Mouse (Mus musculus) gastrocnemius, adult 2 months (tissue): ENCODE data around the gene Serpina1b. TPM values are rescaled to one million over a fixed set of nuclear protein-coding genes. Genes with fewer than 3 reads are reported as not detected.
"Not testable (repeated sequence)": the region's sequence is repeated elsewhere in the genome, so short reads cannot be mapped to it uniquely, and the experiment has no call there.

Experiments used
- DNase-seq: peaks from one replicate; pipeline ENCODE4 v3.0.0; 2022
- H3K27ac ChIP-seq: fragments of 200-600 bp; 2 replicates; pipeline ENCODE4 v1.8.1; 2022; ENCODE audit warnings: mild to moderate bottlenecking
- H3K4me3 ChIP-seq: fragments of 200-600 bp; 2 replicates; pipeline ENCODE4 v1.8.1; 2022; ENCODE audit warnings: mild to moderate bottlenecking, moderate library complexity
- CTCF ChIP-seq: fragments of 200-600 bp; IDR thresholded peaks from 2 replicates; pipeline ENCODE4 v1.8.1; 2022; ENCODE audit warnings: antibody characterized with exemption, mild to moderate bottlenecking, moderate library complexity
- intact Hi-C: fragments of 180-260 bp; cut with DNase I; formaldehyde crosslinking; loops from one replicate; pipeline ENCODE4 v1.15.1; 2025
- long read RNA-seq, 2 experiments: library from polyadenylated mRNA; stranded (forward); transcript quantifications; one replicate each; pipeline ENCODE4 v2.0.0; 2021
- total RNA-seq, 2 experiments: library from RNA; stranded (reverse); gene quantifications; 2 replicates each; pipeline ENCODE4 v1.2.3; 2021

Serpina1b gene
- total RNA-seq = not detected
- long read RNA-seq, experiment 1 = 0 reads
- long read RNA-seq, experiment 2 = 0 reads

GRCm38 (mm10) chr12:103830273-103830672 lies at the start of gene Serpina1b:
Serpina1b (minus strand) TSS chr12:103830373.
- DNase-seq, H3K27ac ChIP-seq, intact Hi-C loops, H3K4me3 ChIP-seq: not testable (repeated sequence)

GRCm38 (mm10) chr12:103866873-103867272 lies 36.7 kb upstream of the Serpina1b start:
- H3K27ac ChIP-seq, H3K4me3 ChIP-seq, intact Hi-C loops, DNase-seq: not testable (repeated sequence)

DNA sequence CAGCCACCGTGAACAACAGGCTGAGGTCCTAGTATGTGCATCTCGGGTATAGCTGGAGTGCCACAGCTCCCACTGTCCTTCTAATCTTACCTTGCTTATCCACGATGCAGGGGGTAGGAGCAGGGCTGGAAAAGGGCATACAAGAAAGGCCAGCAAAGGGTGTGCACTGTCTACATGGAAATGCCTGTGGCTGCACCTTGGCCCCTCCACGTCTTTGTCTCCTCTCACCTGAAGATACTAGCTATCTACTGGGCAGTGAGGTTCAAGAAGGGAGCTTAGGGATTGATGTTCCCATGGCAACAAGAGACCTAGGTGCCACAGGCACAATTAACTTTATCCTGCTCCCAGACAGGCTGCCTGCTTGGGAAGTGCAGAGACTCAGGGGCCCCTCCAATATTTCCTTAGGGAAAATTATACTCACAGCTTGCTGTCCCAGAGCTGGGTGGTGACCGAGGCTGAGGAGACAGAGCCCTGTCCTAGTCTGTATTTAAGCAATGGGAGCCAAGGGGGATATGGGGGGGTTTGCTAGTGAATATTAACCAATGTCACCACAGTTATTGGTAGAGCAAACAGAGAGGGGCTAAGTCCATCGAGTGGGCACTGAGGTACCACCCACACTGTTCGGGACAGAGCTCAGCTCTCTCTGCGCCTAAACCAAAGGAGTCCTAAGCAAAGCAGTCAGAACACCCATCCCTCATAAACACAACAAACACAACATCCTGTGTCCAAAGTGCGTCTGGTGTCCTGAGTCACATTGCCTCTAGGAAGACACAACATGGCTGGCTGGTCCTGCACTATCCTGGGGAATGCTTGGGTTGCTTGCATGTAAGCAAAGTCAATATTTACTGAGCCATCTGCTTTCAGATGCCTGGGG lies 33.2 kb upstream of the Serpina1b start, which contains the start of gene Serpina1a:
Gene Serpina1a, minus strand, starts transcription at position 462 of the 874 bp plus-strand sequence.
- intact Hi-C loops, DNase-seq, H3K4me3 ChIP-seq, H3K27ac ChIP-seq: not testable (repeated sequence)

GRCm38 (mm10) chr12:103860976-103861375 lies 30.8 kb upstream of the Serpina1b start:
- Histone ChIP-seq H3K4me3 (no peak overlapping the region), H3K27ac (no peak overlapping the region)
- intact Hi-C loops = no loop called here
- DNase-seq = no peak
- no peak for TF ChIP-seq CTCF

GRCm38 (mm10) chr12:103860571-103860970 lies 30.4 kb upstream of the Serpina1b start:
- H3K4me3 ChIP-seq, H3K27ac ChIP-seq, DNase-seq, intact Hi-C loops: not testable (repeated sequence)

DNA sequence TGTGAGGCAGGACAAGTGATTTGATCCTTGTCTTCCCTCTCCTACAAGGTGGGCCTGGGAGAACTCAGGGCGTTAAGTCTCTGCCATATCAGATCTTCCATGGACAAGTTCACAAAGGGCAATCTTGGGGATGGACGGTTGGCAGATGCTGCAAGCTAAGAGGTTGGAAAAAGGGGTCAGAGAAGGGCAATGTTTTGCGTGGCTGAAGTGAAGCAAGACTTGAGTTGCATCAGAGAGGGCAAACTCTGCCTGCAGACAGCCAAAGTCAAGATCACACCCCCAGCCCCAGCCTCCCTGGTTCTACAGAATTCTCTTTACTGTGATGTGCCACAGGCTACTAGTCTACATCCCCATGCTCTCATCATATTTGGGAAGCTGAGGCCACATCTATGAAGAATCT lies 29.4 kb upstream of the Serpina1b start:
- intact Hi-C loops, H3K27ac ChIP-seq, H3K4me3 ChIP-seq, DNase-seq: not testable (repeated sequence)

DNA sequence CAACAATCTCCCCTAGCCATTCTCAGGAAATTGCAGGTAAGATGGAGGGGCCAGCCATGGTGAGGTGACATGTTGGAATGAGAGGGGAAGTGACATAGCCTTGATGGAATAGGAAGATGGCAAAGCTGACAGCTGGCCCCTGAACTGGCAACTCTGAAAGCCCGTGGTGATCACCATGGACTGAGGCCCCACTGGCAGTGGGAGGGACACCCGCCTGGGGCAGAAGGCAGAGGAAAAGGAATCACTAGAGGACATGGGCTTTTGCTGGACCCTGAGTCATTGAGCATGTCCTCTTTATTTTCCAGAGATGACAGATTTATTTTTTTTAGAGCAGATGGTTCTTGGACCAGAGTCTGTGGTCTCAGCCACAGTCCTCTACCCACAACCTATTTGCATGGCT lies 22.9 kb upstream of the Serpina1b start:
- intact Hi-C loops, H3K4me3 ChIP-seq, DNase-seq, H3K27ac ChIP-seq: not testable (repeated sequence)

GRCm38 (mm10) chr12:103827661-103828372 lies 2.4 kb downstream of the Serpina1b start:
- intact Hi-C loops, DNase-seq, H3K4me3 ChIP-seq, H3K27ac ChIP-seq: not testable (repeated sequence)

- H3K27ac ChIP-seq, H3K4me3 ChIP-seq, DNase-seq, intact Hi-C loops: not testable (repeated sequence)
Observed at GRCm38 (mm10) chr12:103823826-103824225, 6.3 kb downstream of the Serpina1b start.

DNA sequence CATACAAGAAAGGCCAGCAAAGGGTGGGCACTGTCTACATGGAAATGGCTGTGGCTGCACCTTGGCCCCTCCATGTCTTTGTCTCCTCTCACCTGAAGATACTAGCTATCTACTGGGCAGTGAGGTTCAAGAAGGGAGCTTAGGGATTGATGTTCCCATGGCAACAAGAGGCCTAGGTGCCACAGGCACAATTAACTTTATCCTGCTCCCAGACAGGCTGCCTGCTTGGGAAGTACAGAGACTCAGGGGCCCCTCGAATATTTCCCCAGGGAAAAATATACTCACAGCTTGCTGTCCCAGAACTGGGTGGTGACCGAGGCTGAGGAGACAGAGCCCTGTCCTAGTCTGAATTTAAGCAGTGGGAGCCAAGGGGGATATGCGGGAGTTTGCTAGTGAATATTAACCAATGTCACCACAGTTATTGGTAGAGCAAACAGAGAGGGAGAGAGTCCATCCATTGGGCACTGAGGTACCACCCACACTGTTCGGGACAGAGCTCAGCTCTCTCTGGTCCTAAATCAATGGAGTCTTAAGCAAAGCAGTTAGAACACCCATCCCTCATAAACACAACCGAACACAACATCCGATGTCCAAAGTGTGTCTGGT lies 56.8 kb downstream of the Serpina1b start, which contains the start of gene Serpina1d:
Gene Serpina1d, minus strand, starts transcription at position 347 of the 606 bp plus-strand sequence.
- H3K4me3 ChIP-seq, H3K27ac ChIP-seq, DNase-seq, intact Hi-C loops: not testable (repeated sequence)

DNA sequence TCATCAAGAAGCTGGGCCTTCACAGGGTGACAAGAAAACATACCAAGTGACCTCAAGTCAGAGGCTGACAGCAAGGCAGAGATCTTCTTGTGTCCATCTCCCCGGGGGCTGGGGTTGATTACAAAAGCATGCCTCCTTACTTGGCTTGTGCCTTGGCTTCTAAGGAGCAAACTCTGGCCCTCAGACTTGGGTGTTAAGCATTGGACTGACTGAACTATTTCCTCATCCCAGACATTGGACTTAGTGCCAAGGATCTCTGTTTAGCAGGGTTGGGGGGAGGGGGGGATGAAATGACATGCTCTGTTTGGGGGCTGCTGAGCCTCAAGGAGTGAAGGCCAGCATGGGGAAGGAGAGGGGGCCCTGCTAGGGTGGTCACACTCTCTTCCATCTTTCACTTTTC lies 59.6 kb downstream of the Serpina1b start:
- H3K4me3 ChIP-seq, H3K27ac ChIP-seq, DNase-seq, intact Hi-C loops: not testable (repeated sequence)

DNA sequence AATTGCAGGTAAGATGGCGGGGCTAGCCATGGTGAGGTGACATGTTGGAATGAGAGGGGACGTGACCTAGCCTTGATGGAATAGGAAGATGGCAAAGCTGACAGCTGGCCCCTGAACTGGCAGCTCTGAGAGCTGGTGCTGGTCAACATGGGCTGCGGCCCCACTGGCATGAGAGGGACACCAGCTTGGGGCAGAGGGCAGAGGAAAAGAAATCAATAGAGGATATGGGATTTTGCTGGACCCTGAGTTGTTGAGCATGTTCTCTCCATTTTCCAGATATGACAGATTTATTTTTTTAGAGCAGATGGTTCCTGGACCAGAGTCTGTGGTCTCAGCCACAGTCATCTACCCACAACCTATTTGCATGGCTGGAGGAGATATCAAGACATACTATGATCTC lies 67.1 kb downstream of the Serpina1b start:
- H3K4me3 ChIP-seq, H3K27ac ChIP-seq, intact Hi-C loops, DNase-seq: not testable (repeated sequence)

GRCm38 (mm10) chr12:103760316-103760715 lies 69.9 kb downstream of the Serpina1b start:
- intact Hi-C loops, H3K4me3 ChIP-seq, H3K27ac ChIP-seq, DNase-seq: not testable (repeated sequence)

DNA sequence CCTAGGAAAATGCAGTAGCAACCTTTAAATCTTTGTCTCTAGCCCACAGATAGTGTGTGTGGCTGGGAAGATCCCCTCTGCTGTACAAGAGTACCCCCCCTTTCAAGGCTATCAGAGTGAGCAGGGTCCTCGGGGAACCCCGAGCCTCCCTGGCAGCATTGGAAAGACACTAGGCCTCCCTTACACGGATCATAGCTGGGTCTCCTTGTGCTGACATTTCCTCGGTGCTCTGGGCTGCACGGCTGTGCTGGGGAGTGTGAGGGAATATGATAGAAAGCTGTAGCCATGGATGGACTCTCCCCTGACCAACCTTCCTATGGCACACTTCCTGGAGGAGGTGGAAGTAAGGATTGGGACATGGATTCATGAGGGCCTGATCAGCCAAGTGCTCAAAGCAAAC lies 84.2 kb downstream of the Serpina1b start:
- H3K4me3 ChIP-seq, DNase-seq, intact Hi-C loops, H3K27ac ChIP-seq: not testable (repeated sequence)

GRCm38 (mm10) chr12:103737791-103738580 lies 92.2 kb downstream of the Serpina1b start:
- intact Hi-C loops, H3K27ac ChIP-seq, DNase-seq, H3K4me3 ChIP-seq: not testable (repeated sequence)

- intact Hi-C loops, DNase-seq, H3K4me3 ChIP-seq, H3K27ac ChIP-seq: not testable (repeated sequence)
Observed at GRCm38 (mm10) chr12:103735566-103735965, 94.6 kb downstream of the Serpina1b start.

GRCm38 (mm10) chr12:103735101-103735500 lies 95.1 kb downstream of the Serpina1b start:
- DNase-seq = not testable (repeated sequence)

More at GRCm38 (mm10) chr12:103735101-103735500, 95.1 kb downstream of the Serpina1b start:
- H3K27ac ChIP-seq, H3K4me3 ChIP-seq, intact Hi-C loops: not testable (repeated sequence)
